Mouse (Mus musculus) limb, embryonic 10.5 days (tissue): ENCODE results near the gene Gemin5. TPM values are rescaled to one million over a fixed set of nuclear protein-coding genes. Genes with fewer than 3 reads are reported as not detected.
"Not testable (repeated sequence)": the region's sequence is repeated elsewhere in the genome, so short reads cannot be mapped to it uniquely, and the experiment has no call there.

Source experiments
- DNase-seq: peaks from one replicate; pipeline ENCODE4 v3.0.0-alpha.2; 2017; ENCODE audit warnings: low spot score
- H3K27ac ChIP-seq: fragments of 300-500 bp; sonication (generic); 2 replicates; pipeline ENCODE4 v1.5.1; 2016; ENCODE audit warnings: mild to moderate bottlenecking
- H3K27me3 ChIP-seq: fragments of 300-500 bp; sonication (generic); 2 replicates; pipeline ENCODE4 v1.6.1; 2016; ENCODE audit warnings: low read depth, mild to moderate bottlenecking; ENCODE audit not compliant: poor library complexity, severe bottlenecking
- H3K36me3 ChIP-seq: fragments of 300-500 bp; sonication (generic); 2 replicates; pipeline ENCODE4 v1.6.1; 2016; ENCODE audit warnings: mild to moderate bottlenecking, moderate library complexity
- H3K4me1 ChIP-seq: fragments of 300-500 bp; sonication (generic); 2 replicates; pipeline ENCODE4 v1.6.1; 2016
- H3K4me3 ChIP-seq: fragments of 300-500 bp; sonication (generic); 2 replicates; pipeline ENCODE4 v1.5.1; 2016; ENCODE audit warnings: mild to moderate bottlenecking, moderate library complexity
- H3K9me3 ChIP-seq: fragments of 300-500 bp; sonication (generic); replicated peaks from 2 replicates; pipeline ENCODE4 v1.6.1; 2016; ENCODE audit warnings: mild to moderate bottlenecking
- WGBS: fragments of 180-500 bp; shearing (Covaris S2); methylation state at CpG from one replicate; pipeline ENCODE4 v1.1.7; 2016; 5-methylcytosine and 5-hydroxymethylcytosine counted together
- polyA plus RNA-seq: library from polyadenylated mRNA; unstranded; fragments of >200 nt; fragmentation: Nextera tagmentation; extraction: Ambion mirVana; gene quantifications from 2 replicates; pipeline ENCODE4 v1.2.1, GENCODE M21; 2016

The Gemin5 gene
- polyA plus RNA-seq, 1 experiment from 2014 or later: 35.8 TPM

DNA sequence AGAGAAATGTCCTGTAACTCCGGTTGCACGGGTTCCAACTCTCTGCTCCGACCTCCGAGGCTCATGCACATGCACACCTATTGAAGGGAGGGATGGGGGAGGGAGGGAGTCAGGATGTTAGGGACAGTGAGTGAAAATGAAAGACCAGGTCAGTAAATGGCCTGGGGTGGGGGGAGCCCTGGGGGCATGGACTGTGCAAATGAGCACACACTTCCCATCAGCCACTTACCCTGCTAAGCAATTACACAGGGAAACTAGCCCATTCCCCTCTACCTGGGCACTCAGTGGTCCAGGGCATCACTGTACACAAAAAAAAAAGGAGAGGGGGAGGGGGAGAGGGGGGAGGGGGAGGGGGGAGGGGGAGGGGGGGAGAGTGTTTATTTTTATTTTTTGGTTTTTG is 30.3 kb upstream of the Gemin5 start:
- 84% methylated on average over 4 of the region's 4 CpGs for WGBS
- no peak for DNase-seq
- no peaks in the 10 kb centered on the region for H3K27me3 ChIP-seq
- peaks cover 9% of the 10 kb centered on the region; the same call in 1 of the 2 replicates for H3K4me1 ChIP-seq
- H3K4me3 ChIP-seq: peak overlapping the region; percentile 60
- no peaks in the 10 kb centered on the region for H3K36me3 ChIP-seq
- no peaks in the 10 kb centered on the region for H3K9me3 ChIP-seq
- H3K27ac ChIP-seq: no peak overlapping the region

DNA sequence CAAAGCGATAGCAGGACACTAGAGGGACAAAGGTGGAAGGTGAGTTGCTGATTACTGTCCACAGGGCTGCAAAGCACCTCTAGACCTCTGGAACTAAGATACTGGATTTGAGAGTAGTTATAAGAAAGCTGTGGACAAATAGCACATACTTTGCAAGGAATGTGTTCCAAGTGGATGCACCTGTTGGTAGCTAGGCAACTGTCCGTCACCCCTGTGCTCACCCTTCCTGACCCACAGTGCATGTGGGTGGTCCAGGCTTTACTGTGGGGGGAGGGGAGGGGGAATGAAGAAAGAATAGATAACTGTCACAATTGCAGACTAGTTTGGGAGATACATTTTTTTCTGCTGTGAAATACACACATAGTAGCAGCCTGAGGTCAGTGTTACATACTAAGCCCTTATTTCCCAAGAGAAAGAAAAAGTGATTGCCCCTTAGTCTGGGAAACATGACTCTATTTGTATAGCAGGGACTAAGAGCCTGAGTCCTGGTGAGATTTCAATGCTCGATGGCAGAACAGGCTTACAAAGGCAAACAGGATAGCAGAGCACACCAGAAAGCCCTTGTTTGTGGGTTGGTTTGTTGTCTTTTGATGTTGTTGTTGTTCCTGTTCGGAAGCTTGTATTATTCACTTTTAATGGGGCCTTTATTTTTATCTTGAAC is 25.7 kb upstream of the Gemin5 start:
- Histone ChIP-seq H3K36me3 (no peaks in the 10 kb centered on the region), H3K27me3 (no peaks in the 10 kb centered on the region), H3K4me1 (0 out of 2 replicates have a peak, but pooled peaks cover 5% of the 10 kb centered on the region), H3K9me3 (no peaks in the 10 kb centered on the region), H3K27ac (no peak overlapping the region), H3K4me3 (no peak overlapping the region)
- WGBS: 56% methylated on average over 4 of the region's 4 CpGs
- no peak for DNase-seq

GRCm38 (mm10) chr11:58193326-58193725 is 25.0 kb upstream of the Gemin5 start:
- Histone ChIP-seq H3K4me1 (0 out of 2 replicates have a peak, but pooled peaks cover 4% of the 10 kb centered on the region), H3K36me3 (no peaks in the 10 kb centered on the region), H3K9me3 (no peaks in the 10 kb centered on the region), H3K27ac (no peak overlapping the region), H3K4me3 (no peak overlapping the region), H3K27me3 (no peaks in the 10 kb centered on the region)
- WGBS: 76% methylated on average over 3 of the region's 3 CpGs
- no peak for DNase-seq

DNA sequence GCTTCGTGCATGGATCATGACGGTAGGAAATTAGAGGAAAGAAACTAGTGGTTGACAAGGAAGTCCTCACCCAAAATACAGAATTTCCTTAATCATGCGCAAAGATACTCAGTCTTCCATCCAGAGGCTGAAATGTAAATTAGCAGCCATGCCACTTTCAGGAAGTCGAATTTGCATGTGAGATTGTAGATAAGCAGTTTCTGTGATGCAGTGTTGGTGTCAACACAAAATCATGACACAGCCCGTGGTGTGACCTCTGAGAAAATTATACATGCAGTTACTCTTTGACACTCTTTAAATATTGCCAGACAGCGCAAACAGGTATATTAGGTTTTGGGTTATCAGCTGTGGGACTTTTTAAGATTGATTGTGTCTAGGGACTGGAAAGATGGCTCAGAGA is 21.3 kb upstream of the Gemin5 start:
- H3K27me3 ChIP-seq: no peaks in the 10 kb centered on the region
- no peaks in the 10 kb centered on the region for H3K36me3 ChIP-seq
- H3K4me3 ChIP-seq: no peak overlapping the region
- 96% methylated on average over 6 of the region's 6 CpGs for WGBS
- 0 out of 2 replicates have a peak, but pooled peaks cover 4% of the 10 kb centered on the region for H3K4me1 ChIP-seq
- H3K27ac ChIP-seq: no peak overlapping the region
- DNase-seq: no peak
- no peaks in the 10 kb centered on the region for H3K9me3 ChIP-seq

DNA sequence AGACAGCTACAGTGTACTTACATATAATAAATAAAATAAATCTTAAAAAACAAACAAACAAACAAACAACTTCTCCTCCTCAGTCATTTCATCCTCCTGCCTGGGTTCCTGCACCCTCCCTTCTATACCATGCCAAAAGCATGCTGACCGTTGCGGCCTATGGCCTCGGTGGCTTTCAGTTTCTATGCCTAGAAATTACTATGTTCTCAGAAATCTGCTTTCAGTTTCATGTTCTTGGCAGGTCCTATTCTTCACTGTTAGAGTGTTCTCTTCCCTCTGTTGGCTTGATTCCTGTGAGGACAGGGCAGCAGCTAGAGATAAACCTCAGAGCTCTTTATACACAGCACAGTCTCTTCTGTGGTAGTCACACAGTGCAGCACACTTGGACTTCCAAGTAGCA is 15.2 kb upstream of the Gemin5 start:
- no peak overlapping the region for H3K27ac ChIP-seq
- no peaks in the 10 kb centered on the region for H3K9me3 ChIP-seq
- 94% methylated on average over 3 of the region's 3 CpGs for WGBS
- DNase-seq: no peak
- peaks cover 21% of the 10 kb centered on the region for H3K36me3 ChIP-seq
- H3K4me3 ChIP-seq: no peak overlapping the region
- H3K27me3 ChIP-seq: no peaks in the 10 kb centered on the region
- H3K4me1 ChIP-seq: no peaks in the 10 kb centered on the region

DNA sequence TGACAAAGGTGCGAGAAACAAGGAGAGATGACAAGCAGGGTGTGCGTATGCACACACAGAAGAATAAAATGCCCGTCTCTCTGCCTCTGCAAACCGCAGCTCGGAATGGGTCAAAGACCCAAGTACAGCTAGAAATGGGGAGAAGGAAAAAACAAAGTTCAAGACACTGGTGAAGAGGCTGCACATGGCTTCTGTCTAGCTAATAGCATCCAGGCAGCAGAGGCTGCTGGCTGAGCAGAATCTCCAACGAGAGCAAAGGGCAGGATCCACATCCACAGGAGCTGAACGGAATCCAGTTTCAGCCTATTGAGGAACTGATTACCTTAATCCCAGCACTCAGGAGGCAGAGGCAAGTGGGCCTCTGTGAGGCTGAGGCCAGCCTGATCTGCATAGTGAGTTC is 12.4 kb upstream of the Gemin5 start:
- no peak overlapping the region for H3K27ac ChIP-seq
- no peaks in the 10 kb centered on the region for H3K9me3 ChIP-seq
- no peak overlapping the region for H3K4me3 ChIP-seq
- H3K27me3 ChIP-seq: no peaks in the 10 kb centered on the region
- H3K36me3 ChIP-seq: peaks cover 49% of the 10 kb centered on the region
- H3K4me1 ChIP-seq: no peaks in the 10 kb centered on the region
- no peak for DNase-seq
- 91% methylated on average over 7 of the region's 7 CpGs for WGBS

DNA sequence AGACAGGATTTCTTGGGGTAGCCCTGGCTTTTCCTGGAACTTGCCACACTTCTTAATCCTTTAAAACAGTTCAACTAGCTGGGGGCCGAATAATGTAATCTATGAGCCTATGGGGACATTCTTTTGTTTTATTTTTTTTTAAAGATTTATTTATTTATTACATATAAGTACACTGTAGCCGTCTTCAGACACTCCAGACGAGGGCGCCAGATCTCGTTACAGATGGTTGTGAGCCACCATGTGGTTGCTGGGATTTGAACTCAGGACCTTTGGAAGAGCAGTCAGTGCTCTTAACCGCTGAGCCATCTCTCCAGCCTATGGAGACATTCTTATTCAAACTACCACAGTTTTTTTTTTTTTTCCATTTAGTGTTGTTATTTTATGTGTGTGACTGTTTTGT is 11.6 kb upstream of the Gemin5 start:
- H3K27ac ChIP-seq, H3K4me3 ChIP-seq, H3K27me3 ChIP-seq, H3K4me1 ChIP-seq, DNase-seq, H3K9me3 ChIP-seq: not testable (repeated sequence)
- peaks cover 57% of the 10 kb centered on the region for H3K36me3 ChIP-seq
- WGBS: 94% methylated on average over 6 of the region's 6 CpGs

GRCm38 (mm10) chr11:58179563-58179962 is 11.2 kb upstream of the Gemin5 start:
- H3K9me3 ChIP-seq: no peaks in the 10 kb centered on the region
- no peak overlapping the region for H3K4me3 ChIP-seq
- 22% methylated on average over 3 of the region's 3 CpGs for WGBS

GRCm38 (mm10) chr11:58171459-58172091 is 3.2 kb upstream of the Gemin5 start, which contains the start of gene Mrpl22:
Mrpl22 (plus strand) TSS chr11:58171661.
- Histone ChIP-seq H3K4me3 (peak within 1 kb of the TSS; percentile 79), H3K36me3 (peaks cover 42% of the 10 kb centered on the region), H3K9me3 (no peaks in the 10 kb centered on the region), H3K4me1 (peaks cover 24% of the 10 kb centered on the region), H3K27ac (peak within 1 kb of the TSS; percentile 81), H3K27me3 (no peaks in the 10 kb centered on the region)
- DNase-seq: peak; percentile 99
- under 1% methylated on average over 34 of the region's 34 CpGs for WGBS

More at GRCm38 (mm10) chr11:58179563-58179962, 11.2 kb upstream of the Gemin5 start:
- Histone ChIP-seq H3K27me3 (no peaks in the 10 kb centered on the region), H3K4me1 (no peaks in the 10 kb centered on the region), H3K36me3 (peaks cover 61% of the 10 kb centered on the region), H3K27ac (no peak overlapping the region)
- peak; percentile 70 for DNase-seq

- Histone ChIP-seq H3K9me3 (no peaks in the 10 kb centered on the region), H3K36me3 (peaks cover 42% of the 10 kb centered on the region), H3K27me3 (no peaks in the 10 kb centered on the region), H3K4me1 (peaks cover 24% of the 10 kb centered on the region), H3K27ac (no peak overlapping the region), H3K4me3 (no peak overlapping the region)
- DNase-seq: no peak
- 86% methylated on average over 4 of the region's 4 CpGs for WGBS
Measured at GRCm38 (mm10) chr11:58169666-58170065, 1.3 kb upstream of the Gemin5 start.

GRCm38 (mm10) chr11:58167822-58168166 is 545 bp downstream of the Gemin5 start:
- 0% methylated on average over 8 of the region's 8 CpGs for WGBS
- Histone ChIP-seq H3K27ac (peak overlapping the region; percentile 89), H3K36me3 (peaks cover 42% of the 10 kb centered on the region), H3K4me1 (peaks cover 24% of the 10 kb centered on the region), H3K9me3 (no peaks in the 10 kb centered on the region), H3K27me3 (no peaks in the 10 kb centered on the region), H3K4me3 (peak overlapping the region; percentile 94)
- no peak for DNase-seq

DNA sequence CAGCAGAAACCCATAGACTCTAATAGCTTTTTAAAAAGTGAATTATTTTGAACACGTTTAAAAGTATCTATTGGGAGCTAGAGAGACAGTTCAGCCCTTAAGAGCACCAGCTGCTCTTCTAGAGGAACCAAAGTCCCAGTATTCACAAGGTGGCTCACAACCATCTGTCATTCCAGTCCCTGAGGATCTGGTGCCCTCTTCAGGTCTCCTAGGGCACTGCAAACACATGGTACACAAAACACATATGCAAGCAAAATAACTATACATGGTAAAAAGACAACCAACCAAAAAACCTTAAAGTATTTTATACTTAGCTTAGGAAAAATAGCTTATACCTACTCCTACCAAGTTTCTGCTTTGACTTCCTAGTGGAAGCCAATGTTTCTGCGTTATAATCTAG is 3.3 kb downstream of the Gemin5 start:
- H3K27ac ChIP-seq: no peak overlapping the region
- H3K27me3 ChIP-seq: no peaks in the 10 kb centered on the region
- no peaks in the 10 kb centered on the region for H3K9me3 ChIP-seq
- no peak overlapping the region for H3K4me3 ChIP-seq
- 94% methylated on average over 2 of the region's 2 CpGs for WGBS
- peaks cover 67% of the 10 kb centered on the region for H3K36me3 ChIP-seq
- no peak for DNase-seq
- H3K4me1 ChIP-seq: peaks cover 9% of the 10 kb centered on the region

GRCm38 (mm10) chr11:58156871-58157270 is 11.5 kb downstream of the Gemin5 start:
- Histone ChIP-seq H3K27me3 (no peaks in the 10 kb centered on the region), H3K4me3 (no peak overlapping the region), H3K4me1 (no peaks in the 10 kb centered on the region), H3K27ac (no peak overlapping the region), H3K36me3 (peaks cover 97% of the 10 kb centered on the region), H3K9me3 (no peaks in the 10 kb centered on the region)
- DNase-seq: no peak
- 85% methylated on average over 3 of the region's 3 CpGs for WGBS
